Mouse (Mus musculus) forebrain, postnatal 0 days (tissue): ENCODE results near the gene Ctla4. TPM values are rescaled to one million over a fixed set of nuclear protein-coding genes. Genes with fewer than 3 reads are reported as not detected.

Experiments
- ATAC-seq: fragments of 200-750 bp; cut with Nextera tagmentation; 2 replicates; pipeline ENCODE4 v1.8.0; 2017; ENCODE audit warnings: mild to moderate bottlenecking, moderate library complexity
- DNase-seq: peaks from one replicate; pipeline ENCODE4 v3.0.0-alpha.2; 2015
- H3K27ac ChIP-seq: fragments of 300-500 bp; sonication (generic); 2 replicates; pipeline ENCODE4 v1.5.1; 2014; ENCODE audit warnings: low read depth, mild to moderate bottlenecking, antibody characterized with exemption, low read length, moderate library complexity, mixed read lengths
- H3K27me3 ChIP-seq: fragments of 300-500 bp; sonication (generic); 2 replicates; pipeline ENCODE4 v1.6.1; 2014; ENCODE audit warnings: mild to moderate bottlenecking, low read length, mixed read lengths; ENCODE audit not compliant: insufficient read depth
- H3K36me3 ChIP-seq: fragments of 300-500 bp; sonication (generic); 2 replicates; pipeline ENCODE4 v1.6.1; 2014; ENCODE audit warnings: mild to moderate bottlenecking, moderate library complexity; ENCODE audit not compliant: insufficient read depth
- H3K4me1 ChIP-seq: fragments of 300-500 bp; sonication (generic); 2 replicates; pipeline ENCODE4 v1.6.1; 2014; ENCODE audit warnings: antibody characterized with exemption; ENCODE audit not compliant: insufficient read depth
- H3K4me2 ChIP-seq: fragments of 300-500 bp; sonication (generic); 2 replicates; pipeline ENCODE4 v1.6.1; 2014; ENCODE audit warnings: low read depth, mild to moderate bottlenecking, moderate library complexity
- H3K4me3 ChIP-seq: fragments of 300-500 bp; sonication (generic); 2 replicates; pipeline ENCODE4 v1.5.1; 2014; ENCODE audit warnings: low read depth, low read length, mixed read lengths
- H3K9ac ChIP-seq: fragments of 300-500 bp; sonication (generic); 2 replicates; pipeline ENCODE4 v1.6.1; 2014; ENCODE audit warnings: mild to moderate bottlenecking
- H3K9me3 ChIP-seq: fragments of 300-500 bp; sonication (generic); 2 replicates; pipeline ENCODE4 v1.6.1; 2016; ENCODE audit warnings: low read length
- CTCF ChIP-seq: sonication (generic); IDR thresholded peaks from 2 replicates; pipeline ENCODE4 v1.5.1; 2016; ENCODE audit warnings: antibody characterized with exemption, control low read depth, low read depth
- WGBS: fragments of 180-500 bp; shearing (Covaris S2); extraction: QIAGEN DNeasy Blood & Tissue Kit; methylation state at CpG from one replicate; pipeline ENCODE4 v1.1.7; 2014; 5-methylcytosine and 5-hydroxymethylcytosine counted together
- polyA plus RNA-seq: library from polyadenylated mRNA; unstranded; fragments of >200 nt; fragmentation: Nextera tagmentation; extraction: Ambion mirVana; gene quantifications from 2 replicates; pipeline ENCODE4 v1.2.1, GENCODE M21; 2015
- total RNA-seq: library from RNA; depleted of rRNA; stranded (reverse); fragments of >200 nt; gene quantifications from 2 replicates; pipeline ENCODE4 v1.2.3, GENCODE M21; 2014

Gene Ctla4
- total and polyA plus RNA-seq, 2 experiments from 2014 or later: 0.10 TPM; not detected in 1

- DNase-seq (no peak), ATAC-seq (no peak)
- TF ChIP-seq CTCF: no peak
- H3K4me2 ChIP-seq: no peak overlapping the region
- no peak overlapping the region for H3K4me3 ChIP-seq
- no peak overlapping the region for H3K27ac ChIP-seq
- no peaks in the 10 kb centered on the region for H3K36me3 ChIP-seq
- 0 out of 2 replicates have a peak, but pooled peaks cover 7% of the 10 kb centered on the region for H3K4me1 ChIP-seq
- WGBS: 75% methylated on average over 2 of the region's 2 CpGs
- no peaks in the 10 kb centered on the region for H3K9me3 ChIP-seq
- no peaks in the 10 kb centered on the region for H3K27me3 ChIP-seq
- no peak overlapping the region for H3K9ac ChIP-seq
These were observed 51.5 kb downstream of the Ctla4 start for GRCm38 (mm10) chr1:60938256-60938655.

- ATAC-seq (no peak), DNase-seq (no peak)
- Histone ChIP-seq H3K9ac (no peak overlapping the region), H3K9me3 (no peaks in the 10 kb centered on the region), H3K4me2 (no peak overlapping the region), H3K4me3 (no peak overlapping the region), H3K27ac (no peak overlapping the region), H3K27me3 (no peaks in the 10 kb centered on the region), H3K4me1 (0 out of 2 replicates have a peak, but pooled peaks cover 7% of the 10 kb centered on the region), H3K36me3 (no peaks in the 10 kb centered on the region)
- WGBS: 88% methylated on average over 5 of the region's 5 CpGs
- no peak for TF ChIP-seq CTCF
These were observed 52.2 kb downstream of the Ctla4 start for GRCm38 (mm10) chr1:60938974-60939373.

- Histone ChIP-seq H3K4me1 (0 out of 2 replicates have a peak, but pooled peaks cover 7% of the 10 kb centered on the region), H3K4me3 (no peak overlapping the region), H3K27ac (no peak overlapping the region), H3K27me3 (no peaks in the 10 kb centered on the region), H3K9me3 (no peaks in the 10 kb centered on the region), H3K4me2 (no peak overlapping the region), H3K36me3 (no peaks in the 10 kb centered on the region), H3K9ac (no peak overlapping the region)
- ATAC-seq (no peak), DNase-seq (no peak)
- TF ChIP-seq CTCF: no peak
- 72% methylated on average over 3 of the region's 3 CpGs for WGBS
These were observed 53.2 kb downstream of the Ctla4 start for GRCm38 (mm10) chr1:60940023-60940422.

GRCm38 (mm10) chr1:60940620-60941019, 53.8 kb downstream of the Ctla4 start:
- WGBS: 70% methylated on average over 1 of the region's 1 CpGs
- DNase-seq (no peak), ATAC-seq (no peak)
- H3K4me2 ChIP-seq: no peak overlapping the region
- no peak overlapping the region for H3K27ac ChIP-seq
- no peaks in the 10 kb centered on the region for H3K36me3 ChIP-seq
- H3K27me3 ChIP-seq: no peaks in the 10 kb centered on the region
- H3K4me1 ChIP-seq: 0 out of 2 replicates have a peak, but pooled peaks cover 7% of the 10 kb centered on the region
- no peak overlapping the region for H3K4me3 ChIP-seq
- H3K9ac ChIP-seq: no peak overlapping the region
- no peaks in the 10 kb centered on the region for H3K9me3 ChIP-seq
- TF ChIP-seq CTCF: no peak

GRCm38 (mm10) chr1:60941056-60942048, 54.6 kb downstream of the Ctla4 start:
- H3K9me3 ChIP-seq: no peaks in the 10 kb centered on the region
- H3K4me1 ChIP-seq: 0 out of 2 replicates have a peak, but pooled peaks cover 2% of the 10 kb centered on the region
- H3K27ac ChIP-seq: no peak overlapping the region
- H3K4me2 ChIP-seq: no peak overlapping the region
- TF ChIP-seq CTCF: no peak
- no peak overlapping the region for H3K9ac ChIP-seq
- no peaks in the 10 kb centered on the region for H3K27me3 ChIP-seq
- no peak overlapping the region for H3K4me3 ChIP-seq
- no peaks in the 10 kb centered on the region for H3K36me3 ChIP-seq
- ATAC-seq (no peak), DNase-seq (no peak)
- WGBS: 95% methylated on average over 5 of the region's 5 CpGs

GRCm38 (mm10) chr1:60942921-60943320, 56.1 kb downstream of the Ctla4 start:
- Histone ChIP-seq H3K4me3 (no peak overlapping the region), H3K27me3 (no peaks in the 10 kb centered on the region), H3K9me3 (no peaks in the 10 kb centered on the region), H3K9ac (no peak overlapping the region), H3K36me3 (no peaks in the 10 kb centered on the region), H3K4me1 (no peaks in the 10 kb centered on the region), H3K27ac (no peak overlapping the region), H3K4me2 (no peak overlapping the region)
- ATAC-seq (no peak), DNase-seq (no peak)
- whole genome bisulfite sequencing: 87% methylated on average over 2 of the region's 2 CpGs
- TF ChIP-seq CTCF: no peak
